Mouse (Mus musculus) cerebellum, adult 18-20 months (tissue): ENCODE measurements around the gene Aoah.

Experiments
- DNase-seq, 2 experiments: peaks; one replicate each; pipeline ENCODE4 v3.0.0; 2021

Aoah gene

GRCm38 (mm10) chr13:20793901-20794300 lies at the start of gene Aoah:
Gene Aoah, plus strand, starts transcription at chr13:20794113.
- no peak for DNase-seq

GRCm38 (mm10) chr13:20754843-20755242 lies 39.1 kb upstream of the Aoah start:
- DNase-seq, result no peak

GRCm38 (mm10) chr13:20783648-20784047 lies 10.3 kb upstream of the Aoah start:
- no peak for DNase-seq

- no peak for DNase-seq
Observed at GRCm38 (mm10) chr13:20784060-20784459, 9.9 kb upstream of the Aoah start.

GRCm38 (mm10) chr13:20785960-20786359 lies 8.0 kb upstream of the Aoah start:
- DNase-seq, result peak; percentile 9 to 21

- no peak for DNase-seq
Observed at GRCm38 (mm10) chr13:20786825-20787245, 7.1 kb upstream of the Aoah start.

GRCm38 (mm10) chr13:20787952-20788351 lies 6.0 kb upstream of the Aoah start:
- no peak for DNase-seq

GRCm38 (mm10) chr13:20796651-20797050 lies 2.7 kb downstream of the Aoah start:
- no peak for DNase-seq

GRCm38 (mm10) chr13:20798536-20798935 lies 4.6 kb downstream of the Aoah start:
- DNase-seq, result no peak

- no peak for DNase-seq
Observed at GRCm38 (mm10) chr13:20799772-20800171, 5.9 kb downstream of the Aoah start.

- no peak for DNase-seq
Observed at GRCm38 (mm10) chr13:20800569-20800968, 6.7 kb downstream of the Aoah start.

- no peak for DNase-seq
Observed at GRCm38 (mm10) chr13:20811782-20812406, 18.0 kb downstream of the Aoah start.

GRCm38 (mm10) chr13:20816385-20816784 lies 22.5 kb downstream of the Aoah start:
- no peak for DNase-seq

GRCm38 (mm10) chr13:20820712-20821328 lies 26.9 kb downstream of the Aoah start:
- no peak for DNase-seq

- no peak for DNase-seq
Observed at GRCm38 (mm10) chr13:20828728-20829127, 34.8 kb downstream of the Aoah start.

- no peak for DNase-seq
Observed at GRCm38 (mm10) chr13:20829181-20829900, 35.4 kb downstream of the Aoah start.

- no peak for DNase-seq
Observed at GRCm38 (mm10) chr13:20855893-20856292, 62.0 kb downstream of the Aoah start.

- no peak for DNase-seq
Observed at GRCm38 (mm10) chr13:20899372-20899771, 105.5 kb downstream of the Aoah start.

GRCm38 (mm10) chr13:20900396-20900971 lies 106.6 kb downstream of the Aoah start:
- DNase-seq, result peak; percentile 65 to 72

GRCm38 (mm10) chr13:20900972-20901457 lies 107.1 kb downstream of the Aoah start:
- DNase-seq, result peak; percentile 9

GRCm38 (mm10) chr13:20901634-20902135 lies 107.8 kb downstream of the Aoah start:
- DNase-seq, result no peak

GRCm38 (mm10) chr13:20904118-20904517 lies 110.2 kb downstream of the Aoah start:
- DNase-seq, result no peak

- no peak for DNase-seq
Observed at GRCm38 (mm10) chr13:20905195-20905594, 111.3 kb downstream of the Aoah start.
